Mouse (Mus musculus): ENCODE results near the gene Gpr173.
A peak's percentile ranks its signal among the peaks of the same experiment; 100 is the strongest.
"Not testable (repeated sequence)": the region's sequence is repeated elsewhere in the genome, so short reads cannot be mapped to it uniquely, and the experiment has no call there.

The Gpr173 gene

GRCm38 (mm10) chrX:152368397-152369273, at the start of gene Gpr173:
Gpr173 (minus strand) TSS chrX:152368704.
- peak; percentile 76 for DNase-seq (ENCODE audit: low spot score)

DNA sequence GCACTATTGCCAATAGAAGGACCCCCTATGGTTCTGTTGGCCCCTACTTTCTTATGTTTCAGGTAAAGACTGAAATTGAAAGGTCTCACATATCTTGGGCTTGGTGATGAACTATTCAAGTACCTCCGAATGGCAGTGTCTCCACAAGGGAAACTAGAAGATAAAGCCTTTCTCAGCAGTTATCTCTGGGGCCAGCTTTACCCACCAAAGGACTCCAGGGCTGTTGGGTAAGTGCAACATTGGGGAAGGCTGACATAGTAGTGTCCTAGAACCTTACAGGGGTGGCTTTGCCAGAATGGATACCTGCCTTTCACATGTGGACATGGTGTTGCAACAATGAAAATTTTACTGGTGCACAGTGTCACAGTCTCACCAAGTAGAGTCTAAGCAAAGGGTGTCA, 34.7 kb upstream of the Gpr173 start:
- no peak for DNase-seq (ENCODE audit: low spot score)

- DNase-seq (ENCODE audit: low spot score) = no peak
Measured at GRCm38 (mm10) chrX:152400096-152400495, 31.6 kb upstream of the Gpr173 start.

- peak; percentile 4 for DNase-seq (ENCODE audit: low spot score)
Measured at GRCm38 (mm10) chrX:152368054-152368396, 479 bp downstream of the Gpr173 start.

DNA sequence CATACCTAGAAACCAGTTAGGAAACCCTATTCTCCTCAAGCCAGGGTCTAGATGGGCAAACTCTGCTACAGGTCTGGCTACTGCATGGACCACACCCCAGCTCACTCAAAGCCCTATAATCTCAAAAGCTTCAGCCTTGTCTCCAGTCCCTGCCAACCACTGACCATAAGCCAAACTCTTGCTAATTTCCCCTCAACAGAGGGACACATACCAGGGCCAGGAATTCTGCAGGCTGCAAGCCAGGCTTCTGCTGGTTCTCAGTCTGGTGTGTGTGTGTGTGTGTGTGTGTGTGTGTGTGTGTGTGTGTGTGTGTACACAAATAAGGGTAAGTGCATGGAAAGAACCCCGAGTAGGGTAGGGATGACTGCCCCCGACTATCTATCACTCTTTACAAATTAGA, 2.1 kb downstream of the Gpr173 start:
- DNase-seq (ENCODE audit: low spot score) = no peak

GRCm38 (mm10) chrX:152352553-152353153, 15.9 kb downstream of the Gpr173 start:
- DNase-seq (ENCODE audit: low spot score) = peak; percentile 76

DNA sequence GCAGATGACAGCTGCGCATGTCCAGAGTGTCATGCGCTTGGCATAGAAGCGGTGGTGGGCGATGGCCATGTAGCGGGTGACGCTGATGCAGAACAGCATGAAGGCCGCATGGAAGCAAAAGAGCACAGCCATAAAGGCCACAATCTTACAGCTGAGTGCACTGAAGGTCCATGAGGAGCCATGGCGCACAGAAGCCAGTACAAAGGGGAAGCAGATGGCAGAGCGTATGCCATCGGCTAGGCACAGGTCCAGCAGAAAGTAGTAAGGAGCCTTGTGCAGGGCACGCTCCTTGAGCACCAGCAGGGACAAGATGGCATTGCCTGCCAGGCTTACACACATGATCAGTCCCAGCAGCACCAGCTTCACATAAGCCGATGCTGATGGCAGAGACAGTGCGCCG, 21.5 kb downstream of the Gpr173 start:
- no peak for DNase-seq (ENCODE audit: low spot score)

DNA sequence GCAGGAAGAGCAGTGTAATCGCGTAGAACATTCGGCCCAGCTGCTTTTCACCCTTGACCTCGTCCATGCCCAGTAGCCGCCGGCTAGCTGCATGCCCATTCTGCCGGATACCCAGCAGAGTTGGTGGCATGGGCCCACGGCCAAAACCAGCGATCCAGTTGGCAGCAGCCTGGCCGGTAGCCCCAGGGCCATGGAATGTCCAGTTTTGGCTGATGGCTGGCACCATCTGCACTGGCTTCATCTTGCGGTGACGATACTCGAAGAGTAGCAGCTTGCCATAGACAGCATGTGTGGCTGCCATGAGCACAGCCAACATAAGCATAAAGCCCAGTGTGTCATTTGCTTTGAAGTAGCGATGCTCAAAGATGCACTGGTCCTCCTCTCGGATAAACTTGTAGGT, 21.9 kb downstream of the Gpr173 start:
- no peak for DNase-seq (ENCODE audit: low spot score)

- no peak for DNase-seq (ENCODE audit: low spot score)
Measured at GRCm38 (mm10) chrX:152342903-152343302, 25.6 kb downstream of the Gpr173 start.

- DNase-seq (ENCODE audit: low spot score) = peak; percentile 94
Measured at GRCm38 (mm10) chrX:152342358-152342901, 26.1 kb downstream of the Gpr173 start, which contains the start of gene Tspyl2. Tspyl2 (minus strand) TSS chrX:152342425.

- DNase-seq (ENCODE audit: low spot score) = peak; percentile 25
Measured at GRCm38 (mm10) chrX:152341496-152341895, 27.0 kb downstream of the Gpr173 start.

GRCm38 (mm10) chrX:152336546-152337332, 31.8 kb downstream of the Gpr173 start:
- peak; percentile 91 for DNase-seq (ENCODE audit: low spot score)

DNA sequence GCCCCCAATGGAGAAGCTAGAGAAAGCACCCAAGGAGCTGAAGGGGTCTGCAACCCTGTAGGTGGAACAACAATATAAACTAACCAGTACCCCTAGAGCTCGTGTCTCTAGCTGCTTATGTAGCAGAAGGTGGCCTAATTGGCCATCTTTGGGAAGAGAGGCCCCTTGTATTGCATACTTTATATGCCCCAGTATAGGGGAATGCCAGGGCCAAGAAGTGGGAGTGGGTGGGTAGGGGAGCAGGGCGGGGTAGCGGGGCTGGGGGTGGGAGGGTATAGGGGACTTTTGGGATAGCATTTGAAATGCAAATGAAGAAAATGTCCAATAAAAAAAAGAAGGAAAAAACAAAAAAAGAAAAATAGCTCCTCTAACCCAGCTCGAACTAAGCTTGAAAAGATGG, 32.4 kb downstream of the Gpr173 start:
- DNase-seq (ENCODE audit: low spot score) = not testable (repeated sequence)

DNA sequence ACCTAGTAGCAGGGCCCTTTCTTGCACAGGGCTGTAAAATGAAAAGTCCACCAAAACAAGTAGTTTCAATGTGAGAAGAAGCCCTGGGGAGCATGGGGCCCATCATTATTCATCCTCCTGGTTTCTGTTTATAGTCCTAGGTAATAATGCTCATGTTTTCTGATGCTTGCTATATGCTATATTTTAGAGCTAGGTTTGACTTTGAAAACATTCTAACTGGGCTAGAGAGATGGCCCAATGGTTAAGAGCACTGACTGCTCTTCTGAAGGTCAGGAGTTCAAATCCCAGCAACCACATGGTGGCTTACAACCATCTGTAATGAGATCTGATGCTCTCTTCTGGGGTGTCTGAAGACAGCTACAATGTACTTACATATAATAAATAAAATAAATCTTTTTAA, 39.1 kb downstream of the Gpr173 start:
- DNase-seq (ENCODE audit: low spot score) = not testable (repeated sequence)

DNA sequence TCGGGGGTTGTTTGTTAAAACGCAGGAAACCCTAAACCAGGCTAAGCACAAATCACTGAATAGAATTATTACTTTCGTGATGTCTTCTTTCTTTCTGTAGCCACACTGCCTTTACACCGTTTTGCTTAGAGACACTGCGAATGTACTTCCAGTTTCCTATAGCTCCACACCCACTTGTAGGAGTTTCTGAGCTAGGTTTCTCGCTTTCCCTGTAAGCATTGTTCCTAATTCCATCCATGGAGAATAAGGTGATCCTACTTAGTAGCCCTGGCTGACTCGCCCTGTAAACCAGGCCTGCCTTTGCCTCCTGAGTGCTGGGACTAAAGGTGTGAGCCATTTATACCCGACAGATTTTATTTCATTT, 40.8 kb downstream of the Gpr173 start:
- DNase-seq (ENCODE audit: low spot score) = no peak

- DNase-seq (ENCODE audit: low spot score) = peak; percentile 87
Measured at GRCm38 (mm10) chrX:152326996-152327688, 41.4 kb downstream of the Gpr173 start, which contains the start of gene Kantr. Kantr (minus strand) TSS chrX:152327495.

GRCm38 (mm10) chrX:152323584-152323983, 44.9 kb downstream of the Gpr173 start:
- DNase-seq (ENCODE audit: low spot score) = no peak

DNA sequence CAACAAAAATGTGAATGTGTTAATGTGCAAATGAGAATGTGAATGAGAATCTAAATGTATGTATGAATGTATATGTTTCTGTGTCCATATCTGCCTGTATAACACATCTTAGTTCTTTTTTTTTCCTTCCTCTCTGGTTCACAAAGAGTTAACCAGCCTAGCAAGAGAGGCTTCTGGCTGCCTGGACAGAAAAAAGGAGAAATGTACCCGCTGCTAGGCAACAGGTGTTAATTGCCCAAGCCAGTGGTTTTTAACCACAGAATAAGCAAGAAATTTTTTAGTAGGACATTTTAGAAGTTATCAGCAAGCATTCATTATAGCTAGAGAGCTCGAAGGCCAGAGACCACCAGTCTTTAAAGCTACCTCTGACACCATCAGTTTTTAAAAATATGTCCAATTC, 45.7 kb downstream of the Gpr173 start:
- DNase-seq (ENCODE audit: low spot score) = no peak

- DNase-seq (ENCODE audit: low spot score) = no peak
Measured at GRCm38 (mm10) chrX:152320535-152320934, 48.0 kb downstream of the Gpr173 start.

DNA sequence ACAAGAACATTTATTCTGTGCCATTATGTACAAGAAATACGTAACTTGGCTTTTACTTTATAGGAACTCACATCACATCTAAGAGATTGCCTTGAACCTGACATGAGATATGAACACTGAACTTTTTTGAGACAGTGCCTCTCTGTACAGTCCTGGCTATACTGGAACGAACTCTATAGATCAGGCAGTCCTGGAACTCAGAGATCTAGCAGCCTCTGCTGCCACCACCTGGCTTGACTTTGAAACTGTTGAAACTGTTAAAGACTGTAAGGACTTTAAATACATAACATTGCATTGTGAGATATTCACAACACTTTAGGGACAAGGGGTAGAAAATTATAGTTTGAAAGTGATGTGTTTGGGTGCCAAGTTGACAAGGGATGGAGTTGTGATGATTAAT, 60.6 kb downstream of the Gpr173 start:
- peak; percentile 46 for DNase-seq (ENCODE audit: low spot score)

DNA sequence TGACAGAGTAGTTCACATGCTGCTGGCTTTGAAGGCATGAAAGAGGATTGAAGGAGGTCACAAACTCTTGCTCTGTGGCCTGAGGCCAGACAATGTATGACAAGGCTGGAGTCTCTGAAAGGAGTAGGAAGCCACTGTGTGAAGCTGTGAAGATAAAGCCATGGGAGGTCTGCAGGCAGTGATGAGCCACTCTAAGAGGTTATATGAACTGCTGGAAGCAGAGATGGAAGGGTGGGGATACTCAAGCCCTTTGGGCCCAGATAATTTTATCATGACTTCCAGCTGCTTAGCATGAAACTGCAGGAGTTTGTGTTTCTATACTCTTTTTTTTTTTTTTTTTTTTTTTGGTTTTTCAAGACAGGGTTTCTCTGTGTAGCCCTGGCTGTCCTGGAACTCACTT, 61.1 kb downstream of the Gpr173 start:
- DNase-seq (ENCODE audit: low spot score) = no peak

GRCm38 (mm10) chrX:152306224-152306623, 62.3 kb downstream of the Gpr173 start:
- no peak for DNase-seq (ENCODE audit: low spot score)

Measured in embryo, embryonic 10.5 days (tissue).